Mouse (Mus musculus) left cerebral cortex, adult 2 months (tissue): Measurements from ENCODE around the gene Pprc1. TPM values are rescaled to one million over a fixed set of nuclear protein-coding genes. Genes with fewer than 3 reads are reported as not detected.

Experiments used
- DNase-seq, 2 experiments: peaks; one replicate each; pipeline ENCODE4 v3.0.0; 2021 to 2022; ENCODE audit warnings: low spot score in 2 of 2, mixed read lengths in 1 of 2; ENCODE audit errors: extremely low spot score in 1 of 2
- H3K27ac ChIP-seq: fragments of 200-600 bp; 2 replicates; pipeline ENCODE4 v1.8.1; 2022
- H3K4me3 ChIP-seq: fragments of 200-600 bp; 2 replicates; pipeline ENCODE4 v1.8.1; 2022
- CTCF ChIP-seq: fragments of 200-600 bp; IDR thresholded peaks from 2 replicates; pipeline ENCODE4 v1.8.1; 2022; ENCODE audit warnings: antibody characterized with exemption, mild to moderate bottlenecking, moderate library complexity
- intact Hi-C: fragments of 180-260 bp; cut with DNase I; formaldehyde crosslinking; loops from one replicate; pipeline ENCODE4 v1.15.1; 2025
- total RNA-seq, 2 experiments: library from RNA; stranded (reverse); gene quantifications; 2 replicates each; pipeline ENCODE4 v1.2.3; 2021

The Pprc1 gene
- total RNA-seq, 2 experiments from 2014 or later, result 29.0 to 31.8 TPM

DNA sequence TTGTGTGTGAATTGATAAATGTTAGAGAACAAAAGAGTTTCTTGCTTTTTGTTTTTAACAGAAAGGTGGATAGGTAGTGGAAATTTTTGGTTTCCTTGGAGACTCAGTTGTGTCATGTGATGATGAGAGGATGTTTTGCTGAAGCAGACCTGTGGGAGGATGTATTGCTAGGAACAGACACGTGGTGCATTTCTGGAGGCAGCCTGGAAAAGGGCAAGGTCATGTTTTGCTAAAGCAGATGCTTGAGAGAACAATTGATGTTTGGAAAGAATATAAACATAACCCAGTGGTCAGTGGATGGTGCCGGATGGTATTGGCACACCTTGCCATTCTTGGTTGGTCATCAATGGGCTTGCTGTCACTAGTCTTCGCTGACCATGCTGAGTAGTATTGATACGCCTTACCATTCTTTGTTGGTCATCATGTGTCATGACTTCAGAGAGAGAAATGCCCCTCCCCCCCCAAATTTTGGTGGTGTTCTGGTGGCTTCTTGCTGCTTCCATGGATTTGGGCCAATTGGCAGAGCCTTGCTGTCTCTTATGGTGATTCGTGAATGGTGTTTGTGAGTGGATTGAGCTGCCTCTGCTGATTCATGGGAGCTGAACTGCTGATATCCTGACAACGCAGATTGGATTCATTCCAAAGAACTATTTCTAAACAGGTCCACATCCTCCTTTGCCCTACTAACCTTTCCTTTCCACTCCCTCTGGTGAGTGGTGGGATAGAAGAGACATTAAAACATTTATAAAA, 58.9 kb downstream of the Pprc1 start:
- H3K27ac ChIP-seq, result no peak overlapping the region
- intact Hi-C loops, result no loop called here
- TF ChIP-seq CTCF, result no peak

DNA sequence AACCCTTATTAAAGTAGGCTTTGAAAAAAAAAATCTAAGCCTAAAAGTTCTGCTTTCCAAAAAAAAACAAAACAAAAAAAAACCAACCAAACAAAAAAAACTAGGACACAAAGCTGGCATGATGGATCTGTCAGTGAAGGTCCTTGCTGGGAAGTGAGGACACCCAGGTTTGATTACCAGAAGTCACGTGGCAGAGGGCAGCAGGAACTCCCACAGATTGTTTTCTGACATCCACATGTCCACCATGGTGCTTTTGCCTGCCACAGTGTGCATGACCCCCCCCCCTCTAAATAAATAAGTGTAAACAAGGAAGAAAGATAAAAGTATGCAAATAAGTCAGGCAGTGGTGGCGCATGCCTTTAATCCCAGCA, 59.5 kb downstream of the Pprc1 start:
- intact Hi-C loops, result no loop called here
- no peak for DNase-seq
- no peak for TF ChIP-seq CTCF
- Histone ChIP-seq H3K27ac (no peak overlapping the region), H3K4me3 (no peak overlapping the region)

More for the DNA sequence above, 58.9 kb downstream of the Pprc1 start:
- no peak overlapping the region for H3K4me3 ChIP-seq
- DNase-seq, result no peak

DNA sequence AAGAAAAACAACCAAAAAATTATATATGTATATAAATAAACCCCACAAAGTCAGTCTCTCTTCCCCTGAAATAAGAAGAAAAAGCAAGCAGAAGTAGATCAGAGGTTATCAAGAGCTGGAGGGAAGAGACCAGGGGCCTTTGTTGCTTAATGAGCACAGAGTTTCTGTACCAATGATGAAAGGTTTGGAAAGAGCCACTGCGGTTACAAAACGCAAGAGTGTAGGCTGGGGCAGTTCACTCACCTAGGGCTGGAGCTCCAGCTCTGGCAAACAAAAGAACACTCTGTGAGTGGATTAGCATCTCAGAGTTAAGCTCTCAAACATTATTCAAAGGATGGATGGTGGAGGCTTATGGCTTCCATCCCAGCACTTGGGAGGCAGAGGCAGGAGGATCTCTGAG, 65.5 kb downstream of the Pprc1 start:
- no peak for DNase-seq
- TF ChIP-seq CTCF, result no peak
- intact Hi-C loops, result no loop called here
- H3K4me3 ChIP-seq, result no peak overlapping the region
- no peak overlapping the region for H3K27ac ChIP-seq

DNA sequence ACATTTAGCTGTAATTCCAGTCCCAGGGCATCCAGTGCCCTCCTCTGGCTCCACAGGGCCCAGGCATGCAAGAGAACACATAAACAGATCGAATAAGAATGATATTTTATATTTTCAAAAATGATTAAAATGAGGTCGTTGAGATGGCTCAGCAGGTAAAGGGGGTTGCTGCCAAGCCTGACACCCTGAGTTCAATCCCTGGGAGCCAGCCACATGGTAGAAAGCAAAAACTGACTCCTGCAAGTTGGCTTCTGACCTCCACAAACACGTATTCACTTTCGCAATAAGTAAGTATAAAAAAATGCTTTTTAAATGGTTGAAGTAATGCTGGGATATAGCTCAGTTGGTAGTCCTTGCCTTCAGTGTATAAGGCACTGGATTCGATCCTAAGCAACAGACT, 66.1 kb downstream of the Pprc1 start:
- Histone ChIP-seq H3K4me3 (no peak overlapping the region), H3K27ac (no peak overlapping the region)
- no peak for DNase-seq
- no peak for TF ChIP-seq CTCF
- intact Hi-C loops, result no loop called here

DNA sequence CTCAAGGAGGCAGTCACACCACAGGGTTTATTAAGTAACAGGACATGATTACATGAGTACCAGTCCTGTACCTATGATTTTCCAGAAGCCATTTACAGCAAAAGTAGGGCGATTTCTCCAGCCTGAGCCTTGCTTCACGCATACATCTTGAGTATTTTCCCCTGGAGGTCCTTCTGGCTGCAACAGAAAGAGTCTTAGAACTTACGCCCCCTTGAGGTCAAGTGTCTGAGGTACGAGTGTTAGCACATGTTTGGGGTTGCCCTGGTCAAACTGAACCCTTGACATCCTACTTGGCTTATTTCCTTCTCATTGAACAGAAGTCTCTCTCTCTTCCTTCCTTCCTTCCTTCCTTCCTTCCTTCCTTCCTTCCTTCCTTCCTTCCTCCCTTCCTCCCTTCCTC, 69.9 kb downstream of the Pprc1 start:
- intact Hi-C loops, result no loop called here
- Histone ChIP-seq H3K4me3 (no peak overlapping the region), H3K27ac (no peak overlapping the region)
- no peak for DNase-seq
- no peak for TF ChIP-seq CTCF

DNA sequence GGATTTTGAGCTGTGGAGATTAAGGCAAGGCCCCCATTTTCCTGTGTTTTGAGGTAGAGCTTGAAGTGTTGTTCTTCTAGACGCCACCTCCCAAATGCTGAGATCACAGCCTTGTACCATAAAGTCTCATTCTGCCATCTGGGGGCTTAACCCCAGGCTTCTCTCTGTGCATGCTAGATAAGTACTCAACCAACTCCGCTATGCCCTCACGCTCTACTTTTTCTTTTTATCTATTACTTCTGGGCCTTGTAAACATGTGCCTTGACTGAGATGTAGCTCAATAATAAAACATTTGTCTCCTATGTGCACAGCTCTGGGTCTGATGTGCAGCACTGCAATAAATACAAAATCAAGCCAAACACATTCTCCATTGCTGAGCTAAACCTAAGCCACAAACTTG, 74.8 kb downstream of the Pprc1 start:
- H3K27ac ChIP-seq, result no peak overlapping the region
- no peak overlapping the region for H3K4me3 ChIP-seq
- TF ChIP-seq CTCF, result no peak
- DNase-seq, result no peak
- intact Hi-C loops, result no loop called here

DNA sequence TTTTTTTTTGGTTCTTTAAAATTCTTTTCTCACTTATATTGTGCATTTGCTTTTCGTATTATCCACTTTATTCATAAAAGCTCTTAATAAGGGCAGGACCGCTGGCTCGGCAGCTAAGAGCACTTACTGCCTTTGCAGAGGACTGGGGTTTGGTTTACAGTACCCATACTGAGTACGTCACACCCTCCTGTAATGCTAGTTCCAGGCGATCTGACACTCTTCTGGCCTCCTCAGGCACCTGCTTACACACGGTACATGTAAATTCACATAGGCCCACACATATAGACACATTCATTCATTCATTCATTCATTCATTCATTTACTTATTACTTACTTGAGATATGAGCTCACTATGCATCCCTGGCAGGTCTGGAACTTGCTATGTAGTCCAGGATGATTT, 76.2 kb downstream of the Pprc1 start:
- intact Hi-C loops, result no loop called here
- Histone ChIP-seq H3K27ac (no peak overlapping the region), H3K4me3 (no peak overlapping the region)
- DNase-seq, result no peak
- TF ChIP-seq CTCF, result no peak

Other genes starting within 250 kb of the Pprc1 start
- 100 to 1,000 TPM; 142 to 170 TPM for gene Kcnip2, start 228.8 kb upstream of the Pprc1 start, total RNA-seq
- 10 to 100 TPM; 19.4 to 20.9 TPM for gene Armh3, start 46.4 kb upstream of the Pprc1 start, total RNA-seq
- 1 to 10 TPM; 6.0 to 7.4 TPM for gene Hps6, start 41.4 kb upstream of the Pprc1 start, total RNA-seq
- 100 to 1,000 TPM; 111 to 117 TPM for gene Ldb1, start 328 bp downstream of the Pprc1 start, total RNA-seq
- gene Nolc1, start 31.0 kb downstream of the Pprc1 start, total RNA-seq, result 10 to 100 TPM; 45.0 to 51.0 TPM
- gene Elovl3, start 87.0 kb downstream of the Pprc1 start, total RNA-seq, result not detected
- gene Pitx3, start 103.4 kb downstream of the Pprc1 start, total RNA-seq, result not detected
- gene Gbf1, start 107.6 kb downstream of the Pprc1 start, total RNA-seq, result 10 to 100 TPM; 90.1 to 95.4 TPM